Mouse (Mus musculus): ENCODE data around the gene Creb1. TPM values are rescaled to one million over a fixed set of nuclear protein-coding genes. Genes with fewer than 3 reads are reported as not detected.
A peak's percentile ranks its signal among the peaks of the same experiment; 100 is the strongest.

The Creb1 gene
- polyA plus RNA-seq, 1 experiment from 2014 or later: 22.2 TPM

GRCm38 (mm10) chr1:64519345-64519744 lies 13.1 kb upstream of the Creb1 start:
- Histone ChIP-seq H3K4me1 (ENCODE audit: control insufficient read depth, insufficient read depth, low read depth, low read length) (no peaks in the 10 kb centered on the region), H3K9me3 (ENCODE audit: control insufficient read depth, low read length) (no peaks in the 10 kb centered on the region), H3K4me2 (ENCODE audit: low read length) (no peak overlapping the region), H3K4me3 (ENCODE audit: low read length) (no peak overlapping the region), H3K9ac (ENCODE audit: low read depth, low read length) (no peak overlapping the region), H3K27me3 (replicated peaks; ENCODE audit: control insufficient read depth, insufficient read depth, low read length) (no peaks in the 10 kb centered on the region), H3K27ac (ENCODE audit: low read depth, low read length) (no peak overlapping the region), H3K36me3 (ENCODE audit: control insufficient read depth, insufficient read depth, low read length) (no peaks in the 10 kb centered on the region)
- WGBS: 86% methylated on average over 1 of the region's 1 CpGs
- ATAC-seq: no peak

DNA sequence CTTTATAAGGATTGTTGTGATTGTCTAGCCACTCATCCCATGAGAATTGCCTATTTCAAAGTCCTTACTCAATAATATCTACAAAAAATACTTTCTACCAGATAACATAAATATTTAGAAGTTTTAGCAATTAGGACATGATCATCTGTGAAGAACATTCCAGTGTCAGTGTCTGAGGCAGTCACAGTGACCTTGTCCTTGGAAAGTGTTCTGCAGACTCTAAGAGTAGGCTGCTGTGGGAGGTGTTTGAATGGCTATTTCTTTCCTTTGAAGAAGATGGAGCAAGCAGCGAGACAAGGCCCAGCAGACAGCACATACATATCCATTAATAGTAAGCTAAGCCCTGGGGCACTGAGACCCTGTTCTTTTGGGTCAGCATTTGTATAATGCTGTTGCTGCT lies 12.5 kb upstream of the Creb1 start:
- no peak overlapping the region for H3K9ac ChIP-seq (ENCODE audit: low read depth, low read length)
- 75% methylated on average over 1 of the region's 1 CpGs for WGBS
- no peak overlapping the region for H3K27ac ChIP-seq (ENCODE audit: low read depth, low read length)
- no peaks in the 10 kb centered on the region for H3K9me3 ChIP-seq (ENCODE audit: control insufficient read depth, low read length)
- no peak overlapping the region for H3K4me2 ChIP-seq (ENCODE audit: low read length)
- H3K4me3 ChIP-seq (ENCODE audit: low read length): no peak overlapping the region
- no peaks in the 10 kb centered on the region for H3K27me3 ChIP-seq (replicated peaks; ENCODE audit: control insufficient read depth, insufficient read depth, low read length)
- H3K36me3 ChIP-seq (ENCODE audit: control insufficient read depth, insufficient read depth, low read length): no peaks in the 10 kb centered on the region
- ATAC-seq: no peak
- no peaks in the 10 kb centered on the region for H3K4me1 ChIP-seq (ENCODE audit: control insufficient read depth, insufficient read depth, low read depth, low read length)

- no peaks in the 10 kb centered on the region for H3K36me3 ChIP-seq (ENCODE audit: control insufficient read depth, insufficient read depth, low read length)
- 66% methylated on average over 3 of the region's 3 CpGs for WGBS
Observed at GRCm38 (mm10) chr1:64521734-64522133, 10.7 kb upstream of the Creb1 start.

DNA sequence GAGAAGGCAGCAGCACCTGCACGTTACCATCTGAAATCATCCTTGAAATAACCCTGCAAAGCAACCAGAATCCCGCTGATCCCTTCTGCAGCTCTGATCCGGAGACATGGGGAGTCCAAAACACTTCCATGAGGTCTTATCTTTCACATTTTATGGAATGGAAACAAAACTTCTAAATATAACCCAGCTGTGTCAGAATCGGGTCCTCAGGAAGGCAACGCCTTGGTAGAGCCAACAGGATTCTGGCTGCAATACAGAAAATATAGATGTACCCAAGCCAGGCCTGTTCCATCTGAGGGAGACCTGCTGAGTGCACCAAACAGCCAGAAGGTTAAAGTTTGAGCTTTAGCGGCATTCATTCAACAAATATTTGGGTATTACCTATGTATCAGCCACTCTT lies 9.8 kb upstream of the Creb1 start:
- Histone ChIP-seq H3K9me3 (ENCODE audit: control insufficient read depth, low read length) (no peaks in the 10 kb centered on the region), H3K4me3 (ENCODE audit: low read length) (no peak overlapping the region), H3K27me3 (replicated peaks; ENCODE audit: control insufficient read depth, insufficient read depth, low read length) (no peaks in the 10 kb centered on the region), H3K36me3 (ENCODE audit: control insufficient read depth, insufficient read depth, low read length) (no peaks in the 10 kb centered on the region), H3K27ac (ENCODE audit: low read depth, low read length) (no peak overlapping the region), H3K4me1 (ENCODE audit: control insufficient read depth, insufficient read depth, low read depth, low read length) (no peaks in the 10 kb centered on the region), H3K9ac (ENCODE audit: low read depth, low read length) (no peak overlapping the region), H3K4me2 (ENCODE audit: low read length) (no peak overlapping the region)
- ATAC-seq: no peak
- 78% methylated on average over 6 of the region's 6 CpGs for WGBS

More at GRCm38 (mm10) chr1:64521734-64522133, 10.7 kb upstream of the Creb1 start:
- H3K27me3 ChIP-seq (replicated peaks; ENCODE audit: control insufficient read depth, insufficient read depth, low read length): no peaks in the 10 kb centered on the region
- H3K4me2 ChIP-seq (ENCODE audit: low read length): no peak overlapping the region
- no peak overlapping the region for H3K9ac ChIP-seq (ENCODE audit: low read depth, low read length)
- H3K9me3 ChIP-seq (ENCODE audit: control insufficient read depth, low read length): no peaks in the 10 kb centered on the region
- H3K27ac ChIP-seq (ENCODE audit: low read depth, low read length): no peak overlapping the region
- H3K4me3 ChIP-seq (ENCODE audit: low read length): no peak overlapping the region
- no peak for ATAC-seq
- no peaks in the 10 kb centered on the region for H3K4me1 ChIP-seq (ENCODE audit: control insufficient read depth, insufficient read depth, low read depth, low read length)

GRCm38 (mm10) chr1:64523117-64523516 lies 9.3 kb upstream of the Creb1 start:
- Histone ChIP-seq H3K4me1 (ENCODE audit: control insufficient read depth, insufficient read depth, low read depth, low read length) (no peaks in the 10 kb centered on the region), H3K4me3 (ENCODE audit: low read length) (no peak overlapping the region), H3K9ac (ENCODE audit: low read depth, low read length) (no peak overlapping the region), H3K4me2 (ENCODE audit: low read length) (no peak overlapping the region), H3K9me3 (ENCODE audit: control insufficient read depth, low read length) (no peaks in the 10 kb centered on the region), H3K27me3 (replicated peaks; ENCODE audit: control insufficient read depth, insufficient read depth, low read length) (no peaks in the 10 kb centered on the region), H3K27ac (ENCODE audit: low read depth, low read length) (no peak overlapping the region), H3K36me3 (ENCODE audit: control insufficient read depth, insufficient read depth, low read length) (no peaks in the 10 kb centered on the region)
- no peak for ATAC-seq
- 86% methylated on average over 1 of the region's 1 CpGs for WGBS

- Histone ChIP-seq H3K9ac (ENCODE audit: low read depth, low read length) (no peak overlapping the region), H3K9me3 (ENCODE audit: control insufficient read depth, low read length) (no peaks in the 10 kb centered on the region), H3K27ac (ENCODE audit: low read depth, low read length) (no peak overlapping the region), H3K4me3 (ENCODE audit: low read length) (no peak overlapping the region), H3K27me3 (replicated peaks; ENCODE audit: control insufficient read depth, insufficient read depth, low read length) (no peaks in the 10 kb centered on the region), H3K4me1 (ENCODE audit: control insufficient read depth, insufficient read depth, low read depth, low read length) (no peaks in the 10 kb centered on the region), H3K36me3 (ENCODE audit: control insufficient read depth, insufficient read depth, low read length) (no peaks in the 10 kb centered on the region), H3K4me2 (ENCODE audit: low read length) (no peak overlapping the region)
- WGBS: 89% methylated on average over 2 of the region's 2 CpGs
- ATAC-seq: no peak
Observed at GRCm38 (mm10) chr1:64524661-64525060, 7.8 kb upstream of the Creb1 start.

DNA sequence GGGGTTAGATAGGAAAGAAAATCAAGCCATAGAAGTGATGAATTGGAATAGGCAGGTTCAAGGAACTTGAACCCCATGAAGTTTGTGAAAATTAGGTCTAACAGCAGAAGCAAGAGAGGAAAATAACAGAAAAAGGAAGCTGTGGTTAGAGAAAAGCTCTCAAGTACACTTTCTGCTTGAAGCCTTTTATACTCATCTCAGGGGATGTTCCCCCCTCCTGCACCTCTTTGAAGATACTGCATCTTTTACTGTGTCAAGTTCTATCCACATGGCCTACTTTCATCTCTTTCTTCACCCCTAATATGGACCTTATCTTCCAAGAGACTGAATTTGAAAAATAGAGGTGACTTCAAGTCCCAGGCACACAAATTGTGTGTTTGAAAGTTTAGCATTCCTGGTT lies 4.8 kb upstream of the Creb1 start:
- no peak overlapping the region for H3K27ac ChIP-seq (ENCODE audit: low read depth, low read length)
- H3K36me3 ChIP-seq (ENCODE audit: control insufficient read depth, insufficient read depth, low read length): no peaks in the 10 kb centered on the region
- peaks cover 9% of the 10 kb centered on the region for H3K4me1 ChIP-seq (ENCODE audit: control insufficient read depth, insufficient read depth, low read depth, low read length)
- no peak for ATAC-seq
- H3K4me2 ChIP-seq (ENCODE audit: low read length): no peak overlapping the region
- no peaks in the 10 kb centered on the region for H3K27me3 ChIP-seq (replicated peaks; ENCODE audit: control insufficient read depth, insufficient read depth, low read length)
- H3K9me3 ChIP-seq (ENCODE audit: control insufficient read depth, low read length): no peaks in the 10 kb centered on the region
- H3K9ac ChIP-seq (ENCODE audit: low read depth, low read length): no peak overlapping the region
- no peak overlapping the region for H3K4me3 ChIP-seq (ENCODE audit: low read length)

DNA sequence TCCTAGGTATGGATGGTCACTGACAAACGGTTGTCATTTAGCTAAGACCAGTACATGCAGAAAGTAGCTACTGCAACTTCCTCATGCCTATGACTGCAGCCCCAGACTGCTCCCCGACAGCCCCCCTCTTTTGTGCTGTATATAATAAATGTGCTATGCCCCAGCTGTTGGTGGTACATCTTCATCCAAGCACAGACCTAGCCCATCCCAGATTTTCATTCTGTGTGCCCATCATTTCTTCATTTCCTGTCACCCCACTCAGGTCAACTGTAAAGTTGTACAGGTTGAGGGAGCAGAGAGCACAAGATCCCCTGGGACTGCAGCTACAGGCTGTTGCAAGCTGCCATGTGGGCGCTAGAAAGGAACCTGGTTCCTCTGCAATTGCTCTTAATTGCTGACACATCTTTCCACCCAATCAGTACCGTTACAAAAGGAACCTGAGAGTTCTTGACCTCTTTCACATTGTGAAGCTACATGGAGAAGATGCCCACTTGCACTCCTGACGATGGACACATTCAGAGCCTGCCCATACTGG lies 2.6 kb upstream of the Creb1 start:
- Histone ChIP-seq H3K4me1 (ENCODE audit: control insufficient read depth, insufficient read depth, low read depth, low read length) (peaks cover 16% of the 10 kb centered on the region), H3K9ac (ENCODE audit: low read depth, low read length) (no peak overlapping the region), H3K9me3 (ENCODE audit: control insufficient read depth, low read length) (no peaks in the 10 kb centered on the region), H3K4me2 (ENCODE audit: low read length) (no peak overlapping the region), H3K36me3 (ENCODE audit: control insufficient read depth, insufficient read depth, low read length) (no peaks in the 10 kb centered on the region), H3K27ac (ENCODE audit: low read depth, low read length) (no peak overlapping the region), H3K27me3 (replicated peaks; ENCODE audit: control insufficient read depth, insufficient read depth, low read length) (no peaks in the 10 kb centered on the region), H3K4me3 (ENCODE audit: low read length) (no peak overlapping the region)
- WGBS: 89% methylated on average over 5 of the region's 5 CpGs
- ATAC-seq: no peak

GRCm38 (mm10) chr1:64531548-64531947 lies 897 bp upstream of the Creb1 start:
- H3K9ac ChIP-seq (ENCODE audit: low read depth, low read length): peak overlapping the region; percentile 99
- peaks cover 22% of the 10 kb centered on the region for H3K4me1 ChIP-seq (ENCODE audit: control insufficient read depth, insufficient read depth, low read depth, low read length)
- no peak for ATAC-seq
- no peaks in the 10 kb centered on the region for H3K36me3 ChIP-seq (ENCODE audit: control insufficient read depth, insufficient read depth, low read length)
- WGBS: 21% methylated on average over 7 of the region's 7 CpGs
- peak overlapping the region; percentile 97 for H3K4me3 ChIP-seq (ENCODE audit: low read length)
- no peaks in the 10 kb centered on the region for H3K9me3 ChIP-seq (ENCODE audit: control insufficient read depth, low read length)
- peak overlapping the region; percentile 100 for H3K27ac ChIP-seq (ENCODE audit: low read depth, low read length)
- H3K4me2 ChIP-seq (ENCODE audit: low read length): peak overlapping the region; percentile 75
- H3K27me3 ChIP-seq (replicated peaks; ENCODE audit: control insufficient read depth, insufficient read depth, low read length): no peaks in the 10 kb centered on the region

DNA sequence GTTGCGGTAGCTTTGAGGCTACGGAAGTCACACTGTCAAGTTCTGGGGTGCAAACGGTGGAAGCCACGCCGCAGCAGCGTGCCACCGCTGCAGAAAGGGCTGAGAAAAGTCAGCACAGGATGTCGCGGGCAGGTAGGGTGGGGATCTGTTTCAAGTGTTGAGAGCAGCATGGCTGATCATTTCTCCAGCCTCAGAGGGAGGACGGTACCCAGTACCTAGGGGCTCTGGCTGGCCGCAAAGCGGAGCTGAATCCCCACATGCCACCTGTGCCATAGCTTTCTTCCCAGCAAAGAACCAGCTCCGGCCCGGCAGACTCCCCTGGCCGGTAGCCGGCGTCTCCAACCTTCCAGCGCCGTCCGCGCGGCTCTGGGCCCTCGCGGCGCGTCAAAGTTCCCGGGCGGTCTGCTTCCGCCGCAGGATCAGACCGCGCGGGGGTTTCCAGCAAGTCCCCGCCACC lies 350 bp upstream of the Creb1 start:
- H3K27me3 ChIP-seq (replicated peaks; ENCODE audit: control insufficient read depth, insufficient read depth, low read length): no peaks in the 10 kb centered on the region
- WGBS: under 1% methylated on average over 32 of the region's 34 CpGs
- peak; percentile 74 for ATAC-seq

More for the DNA sequence above, 350 bp upstream of the Creb1 start:
- Histone ChIP-seq H3K4me3 (ENCODE audit: low read length) (peak overlapping the region; percentile 97), H3K27ac (ENCODE audit: low read depth, low read length) (peak overlapping the region; percentile 100), H3K4me1 (ENCODE audit: control insufficient read depth, insufficient read depth, low read depth, low read length) (peaks cover 22% of the 10 kb centered on the region), H3K9ac (ENCODE audit: low read depth, low read length) (peak overlapping the region; percentile 99), H3K9me3 (ENCODE audit: control insufficient read depth, low read length) (no peaks in the 10 kb centered on the region), H3K4me2 (ENCODE audit: low read length) (peak overlapping the region; percentile 75), H3K36me3 (ENCODE audit: control insufficient read depth, insufficient read depth, low read length) (no peaks in the 10 kb centered on the region)
